Mouse (Mus musculus) myocyte (in vitro differentiated cells): ENCODE data around the gene Ndufa4l2.

Source experiments
- E2F4 ChIP-seq: IDR thresholded peaks from one replicate; pipeline ENCODE4 v1.6.1; 2011; ENCODE audit warnings: mild to moderate bottlenecking, control low read depth, moderate library complexity; ENCODE audit not compliant: insufficient read depth
- MAX ChIP-seq: IDR thresholded peaks from one replicate; pipeline ENCODE4 v1.6.1; 2011; ENCODE audit warnings: low read depth, mild to moderate bottlenecking, control low read depth
- POLR2A ChIP-seq: IDR thresholded peaks from one replicate; pipeline ENCODE4 v1.6.1; 2011; ENCODE audit warnings: low read depth, mild to moderate bottlenecking, control low read depth, moderate library complexity; ENCODE audit not compliant: insufficient read length
- POLR2AphosphoS2 ChIP-seq: IDR thresholded peaks from one replicate; pipeline ENCODE4 v1.6.1; 2011; ENCODE audit warnings: low read depth, control low read depth; ENCODE audit not compliant: insufficient read length
- REST ChIP-seq: IDR thresholded peaks from one replicate; pipeline ENCODE4 v1.6.1; 2011; ENCODE audit warnings: mild to moderate bottlenecking, control low read depth, moderate library complexity; ENCODE audit not compliant: insufficient read depth, insufficient read length
- SRF ChIP-seq: IDR thresholded peaks from one replicate; pipeline ENCODE4 v1.6.1; 2011; ENCODE audit warnings: low read depth; ENCODE audit not compliant: control insufficient read depth, insufficient read length
- TCF3 ChIP-seq: IDR thresholded peaks from one replicate; pipeline ENCODE4 v1.6.1; 2011; ENCODE audit warnings: low read depth, control low read depth; ENCODE audit not compliant: insufficient read length
- USF1 ChIP-seq: IDR thresholded peaks from one replicate; pipeline ENCODE4 v1.6.1; 2011; ENCODE audit warnings: low read depth, mild to moderate bottlenecking, control low read depth, moderate library complexity

DNA sequence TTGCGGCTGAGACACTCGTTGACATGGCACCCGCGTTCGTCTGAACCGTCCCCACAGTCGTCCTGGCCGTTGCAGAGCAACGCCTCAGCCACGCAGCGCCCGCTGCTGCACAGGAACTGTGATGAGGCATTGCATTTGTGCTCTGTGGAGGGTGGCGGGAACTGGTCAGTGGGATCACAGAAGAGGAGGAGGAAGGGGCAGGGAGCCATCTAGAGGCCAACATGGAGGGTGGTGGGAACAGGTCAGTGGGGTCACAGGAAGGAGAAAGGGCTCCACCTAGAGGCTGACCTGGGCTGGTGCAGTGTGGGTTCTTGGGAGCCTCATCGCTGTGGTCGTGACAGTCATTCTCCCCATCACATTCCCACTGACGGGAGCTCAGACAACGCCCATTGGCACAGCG, 40.9 kb downstream of the Ndufa4l2 start:
- TF ChIP-seq POLR2A (no peak), E2F4 (no peak), TCF3 (no peak), POLR2AphosphoS2 (peak; percentile 24), MAX (no peak), SRF (no peak), REST (no peak), USF1 (no peak)
